Mouse (Mus musculus) thymus, adult 2 months (tissue): ENCODE measurements around the gene Tacc3. TPM values are rescaled to one million over a fixed set of nuclear protein-coding genes. Genes with fewer than 3 reads are reported as not detected.

Experiments used
- DNase-seq: peaks from one replicate; pipeline ENCODE4 v3.0.0; 2021
- H3K27ac ChIP-seq: fragments of 200-500 bp; 2 replicates; pipeline ENCODE4 v1.5.1; 2012; ENCODE audit warnings: low read length, control low read depth; ENCODE audit not compliant: control insufficient read depth, insufficient read depth
- H3K27me3 ChIP-seq: fragments of 200-500 bp; 2 replicates; pipeline ENCODE4 v1.6.1; 2012; ENCODE audit warnings: mild to moderate bottlenecking, low read length, moderate library complexity, mixed read lengths; ENCODE audit not compliant: control insufficient read depth, insufficient read depth
- H3K36me3 ChIP-seq: fragments of 200-500 bp; 2 replicates; pipeline ENCODE4 v1.6.1; 2012; ENCODE audit warnings: mild to moderate bottlenecking, low read length, moderate library complexity; ENCODE audit not compliant: control insufficient read depth, insufficient read depth
- H3K4me1 ChIP-seq: fragments of 200-500 bp; replicated peaks from 2 replicates; pipeline ENCODE4 v1.6.1; 2012; ENCODE audit warnings: low read length; ENCODE audit not compliant: control insufficient read depth, insufficient read depth
- H3K4me3 ChIP-seq: fragments of 200-500 bp; 2 replicates; pipeline ENCODE4 v1.5.1; 2012; ENCODE audit warnings: mild to moderate bottlenecking, low read length, control low read depth, moderate library complexity; ENCODE audit not compliant: control insufficient read depth, insufficient read depth
- CTCF ChIP-seq: fragments of 200-500 bp; IDR thresholded peaks from 2 replicates; pipeline ENCODE4 v1.5.1; 2012; ENCODE audit warnings: mild to moderate bottlenecking, control low read depth, low read length, moderate library complexity, borderline replicate concordance; ENCODE audit not compliant: control insufficient read depth, poor library complexity, insufficient read depth; ENCODE audit errors: extremely low read depth
- POLR2A ChIP-seq: fragments of 200-500 bp; IDR thresholded peaks from 2 replicates; pipeline ENCODE4 v1.6.1; 2012; ENCODE audit warnings: mild to moderate bottlenecking, low read length, control low read depth, moderate library complexity; ENCODE audit not compliant: control insufficient read depth, poor library complexity, insufficient read depth; ENCODE audit errors: extremely low read depth
- WGBS: fragments of 180-500 bp; shearing (Covaris S2); methylation state at CpG from one replicate; pipeline ENCODE4 v1.1.7; 2018; 5-methylcytosine and 5-hydroxymethylcytosine counted together
- polyA plus RNA-seq: library from polyadenylated mRNA; depleted of rRNA; stranded (reverse); fragments of >200 nt; gene quantifications from 2 replicates; pipeline ENCODE4 v1.2.3, GENCODE M21; 2012; rRNA removed

The Tacc3 gene
- polyA plus RNA-seq = 57.3 and 72.7 TPM in 2 replicates

DNA sequence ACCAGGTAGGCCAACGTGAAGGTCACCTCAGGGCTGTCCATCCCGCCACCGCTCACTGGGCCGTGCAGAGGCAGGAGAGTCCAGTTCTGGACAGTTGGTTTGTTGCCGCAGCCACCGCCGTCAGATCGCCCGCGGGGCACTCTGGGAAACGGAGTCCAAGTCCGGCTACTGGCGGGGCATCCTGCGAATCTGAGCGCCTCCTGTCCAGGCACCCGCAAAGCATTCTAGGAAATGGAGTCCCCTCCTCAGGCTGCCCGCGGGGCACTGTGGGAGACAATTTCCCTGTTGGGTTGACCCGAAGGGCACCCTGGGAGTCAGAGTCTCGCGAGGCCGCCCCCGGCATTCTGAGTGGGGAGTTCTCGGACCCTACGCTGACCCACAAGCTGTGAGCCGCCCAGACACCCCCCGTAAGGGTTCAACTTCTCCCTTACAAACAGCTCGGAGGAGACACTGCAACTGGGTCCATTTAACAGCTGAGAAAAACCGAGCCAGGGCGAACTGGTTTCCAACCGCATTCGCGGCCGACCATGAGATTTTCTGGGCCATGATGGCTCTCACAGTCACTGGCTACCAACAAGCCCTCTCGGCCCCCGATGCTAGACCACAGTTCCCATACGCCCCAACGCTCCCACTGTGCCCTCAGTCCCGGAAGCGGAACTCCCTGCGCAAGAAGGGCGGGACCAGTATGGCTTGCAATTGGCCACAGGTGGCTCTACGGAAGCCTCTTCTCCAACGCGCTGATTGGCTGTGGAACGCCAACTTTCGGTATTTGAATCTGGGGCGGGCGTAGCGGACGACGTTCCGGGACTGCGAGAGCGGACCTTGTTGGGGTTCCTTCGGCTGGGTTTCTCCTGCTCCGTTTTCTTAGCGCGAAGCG is at the start of gene Tacc3, which contains the start of gene Tmem129:
Tacc3 (plus strand) TSS at position 342 of the 877 bp plus-strand sequence.
Tmem129 (minus strand) TSS at position 630 of the 877 bp plus-strand sequence.
- Histone ChIP-seq H3K4me3 (peak within 1 kb of the TSS; percentile 74), H3K27ac (peak within 1 kb of the TSS; percentile 81), H3K36me3 (0 out of 2 replicates have a peak, but pooled peaks cover 4% of the 10 kb centered on the region), H3K27me3 (no peaks in the 10 kb centered on the region), H3K4me1 (peaks cover 10% of the 10 kb centered on the region)
- DNase-seq = peak; percentile 97
- WGBS = under 1% methylated on average over 60 of the region's 60 CpGs
- TF ChIP-seq CTCF = no peak
- TF ChIP-seq POLR2A = peak; percentile 62; the same call in 1 of the 2 replicates

- WGBS = 92% methylated on average over 1 of the region's 1 CpGs
- Histone ChIP-seq H3K4me3 (no peak overlapping the region), H3K36me3 (peaks cover 30% of the 10 kb centered on the region), H3K27me3 (no peaks in the 10 kb centered on the region), H3K27ac (no peak overlapping the region), H3K4me1 (peaks cover 6% of the 10 kb centered on the region)
- DNase-seq = no peak
- TF ChIP-seq CTCF = no peak
- TF ChIP-seq POLR2A = no peak
Measured at GRCm38 (mm10) chr5:33609226-33609625, 48.7 kb upstream of the Tacc3 start.

GRCm38 (mm10) chr5:33611795-33612194 is 46.1 kb upstream of the Tacc3 start:
- no peak overlapping the region for H3K27ac ChIP-seq
- H3K4me1 ChIP-seq = no peaks in the 10 kb centered on the region
- no peak for DNase-seq
- 90% methylated on average over 1 of the region's 1 CpGs for WGBS
- TF ChIP-seq CTCF = no peak
- TF ChIP-seq POLR2A = no peak
- H3K27me3 ChIP-seq = no peaks in the 10 kb centered on the region
- H3K36me3 ChIP-seq = peaks cover 28% of the 10 kb centered on the region
- no peak overlapping the region for H3K4me3 ChIP-seq

GRCm38 (mm10) chr5:33614391-33614790 is 43.5 kb upstream of the Tacc3 start:
- no peak for DNase-seq
- H3K27ac ChIP-seq = no peak overlapping the region
- 97% methylated on average over 6 of the region's 6 CpGs for WGBS
- H3K4me1 ChIP-seq = no peaks in the 10 kb centered on the region
- peaks cover 15% of the 10 kb centered on the region for H3K36me3 ChIP-seq
- H3K4me3 ChIP-seq = no peak overlapping the region
- H3K27me3 ChIP-seq = no peaks in the 10 kb centered on the region
- TF ChIP-seq POLR2A = no peak

- no peak overlapping the region for H3K27ac ChIP-seq
- no peaks in the 10 kb centered on the region for H3K36me3 ChIP-seq
- peaks cover under 1% of the 10 kb centered on the region for H3K4me1 ChIP-seq
- H3K27me3 ChIP-seq = no peaks in the 10 kb centered on the region
- DNase-seq = no peak
- H3K4me3 ChIP-seq = no peak overlapping the region
- TF ChIP-seq POLR2A (no peak), CTCF (no peak)
- WGBS = 93% methylated on average over 2 of the region's 2 CpGs
Measured at GRCm38 (mm10) chr5:33622671-33623070, 35.3 kb upstream of the Tacc3 start.

GRCm38 (mm10) chr5:33623766-33624165 is 34.2 kb upstream of the Tacc3 start:
- Histone ChIP-seq H3K27ac (no peak overlapping the region), H3K27me3 (no peaks in the 10 kb centered on the region), H3K4me1 (peaks cover 5% of the 10 kb centered on the region), H3K36me3 (no peaks in the 10 kb centered on the region), H3K4me3 (no peak overlapping the region)
- DNase-seq = no peak
- TF ChIP-seq CTCF = no peak
- TF ChIP-seq POLR2A = no peak
- 96% methylated on average over 3 of the region's 3 CpGs for WGBS

DNA sequence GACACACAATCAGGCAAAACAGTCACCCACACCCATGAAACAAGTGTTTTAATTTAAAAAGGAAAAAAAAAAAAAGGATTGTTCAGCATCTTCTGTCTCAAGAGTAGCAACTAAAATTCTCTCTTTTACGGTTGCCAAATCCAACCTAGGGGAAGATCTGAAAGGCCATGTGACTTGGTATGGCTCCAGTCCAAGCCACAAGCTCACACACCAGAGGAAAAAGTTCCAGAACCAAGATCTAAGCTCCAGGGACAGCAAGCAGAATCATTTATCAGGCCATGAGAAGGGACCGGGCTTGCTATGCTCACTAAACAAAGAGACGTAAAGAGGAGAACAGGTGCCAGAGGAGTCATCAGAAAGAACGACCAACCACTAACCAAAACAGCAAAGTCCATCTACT is 30.0 kb upstream of the Tacc3 start:
- WGBS = 7% methylated on average over 4 of the region's 4 CpGs
- no peaks in the 10 kb centered on the region for H3K36me3 ChIP-seq
- no peak for DNase-seq
- TF ChIP-seq POLR2A (no peak), CTCF (no peak)
- H3K27ac ChIP-seq = no peak overlapping the region; the same call in 1 of the 2 replicates
- no peaks in the 10 kb centered on the region for H3K27me3 ChIP-seq
- no peak overlapping the region for H3K4me3 ChIP-seq
- peaks cover 13% of the 10 kb centered on the region for H3K4me1 ChIP-seq
